Mouse (Mus musculus) MEL (cell line): ENCODE measurements around the gene Snapc2. TPM values are rescaled to one million over a fixed set of nuclear protein-coding genes. Genes with fewer than 3 reads are reported as not detected.

Source experiments
- DNase-seq: peaks from one replicate; pipeline ENCODE4 v3.0.0; 2011; ENCODE audit warnings: low read depth, low spot score
- H3K27ac ChIP-seq: 2 replicates; pipeline ENCODE4 v1.5.1; 2012; ENCODE audit warnings: low read depth, mild to moderate bottlenecking, control low read depth, low read length, moderate library complexity; ENCODE audit not compliant: control insufficient read depth
- H3K27me3 ChIP-seq, 2 experiments: fragments of 150-350 bp in 1 of 2; sonication (generic) in 1 of 2; 2 replicates each; pipeline ENCODE4 v1.6.1; 2012; ENCODE audit warnings: low read length in 2 of 2, mild to moderate bottlenecking in 2 of 2, improper control_type of control experiment in 1 of 2, moderate library complexity in 1 of 2; ENCODE audit not compliant: insufficient read depth in 2 of 2, control insufficient read depth in 1 of 2
- H3K36me3 ChIP-seq, 2 experiments: 2 replicates each; pipeline ENCODE4 v1.6.1; 2012 to 2014; ENCODE audit warnings: low read length in 2 of 2, improper control_type of control experiment in 1 of 2, inconsistent platforms in 1 of 2, mild to moderate bottlenecking in 1 of 2; ENCODE audit not compliant: insufficient read depth in 2 of 2, control insufficient read depth in 1 of 2
- H3K4me1 ChIP-seq, 2 experiments: fragments of 150-350 bp in 1 of 2; sonication (generic) in 1 of 2; 2 replicates each; pipeline ENCODE4 v1.6.1; 2012; ENCODE audit warnings: low read length in 2 of 2, improper control_type of control experiment in 1 of 2, mild to moderate bottlenecking in 1 of 2; ENCODE audit not compliant: insufficient read depth in 2 of 2, control insufficient read depth in 1 of 2
- H3K4me3 ChIP-seq, 2 experiments: fragments of 150-350 bp in 1 of 2; sonication (generic) in 1 of 2; 2 replicates each; pipeline ENCODE4 v1.5.1; 2012; ENCODE audit warnings: low read depth in 2 of 2, low read length in 2 of 2, mild to moderate bottlenecking in 2 of 2, moderate library complexity in 2 of 2, control low read depth in 1 of 2, improper control_type of control experiment in 1 of 2; ENCODE audit not compliant: control insufficient read depth in 1 of 2, insufficient read depth in 1 of 2
- H3K79me2 ChIP-seq: 2 replicates; pipeline ENCODE4 v1.6.1; 2012; ENCODE audit warnings: mild to moderate bottlenecking, low read length, moderate library complexity; ENCODE audit not compliant: control insufficient read depth, poor library complexity, insufficient read depth
- H3K9ac ChIP-seq: 2 replicates; pipeline ENCODE4 v1.6.1; 2012; ENCODE audit warnings: low read depth, mild to moderate bottlenecking, control low read depth, low read length, moderate library complexity; ENCODE audit not compliant: control insufficient read depth, poor library complexity, severe bottlenecking
- H3K9me3 ChIP-seq: fragments of 150-350 bp; sonication (generic); replicated peaks from 2 replicates; pipeline ENCODE4 v1.6.1; 2012; ENCODE audit warnings: mild to moderate bottlenecking, low read length, improper control_type of control experiment, moderate library complexity; ENCODE audit not compliant: insufficient read depth
- BHLHE40 ChIP-seq: IDR thresholded peaks from 2 replicates; pipeline ENCODE4 v1.6.1; 2012; ENCODE audit warnings: low read depth, mild to moderate bottlenecking, inconsistent platforms, low read length, improper control_type of control experiment, borderline replicate concordance
- CHD2 ChIP-seq: IDR thresholded peaks from 2 replicates; pipeline ENCODE4 v1.6.1; 2011; ENCODE audit warnings: low read length, improper control_type of control experiment
- CTCF ChIP-seq, 3 experiments: IDR thresholded peaks in 2 of 3; conservative IDR thresholded peaks in 1 of 3; 2 replicates each; pipeline ENCODE4 v1.5.1; 2011 to 2012; ENCODE audit warnings: low read length in 3 of 3, low read depth in 2 of 3, mild to moderate bottlenecking in 2 of 3, improper control_type of control experiment in 1 of 3, inconsistent platforms in 1 of 3, mixed read lengths in 1 of 3, moderate library complexity in 1 of 3; ENCODE audit not compliant: control insufficient read depth in 1 of 3, insufficient read depth in 1 of 3, poor library complexity in 1 of 3, severe bottlenecking in 1 of 3
- E2F4 ChIP-seq: IDR thresholded peaks from 2 replicates; pipeline ENCODE4 v1.6.1; 2011; ENCODE audit warnings: low read depth, low read length, improper control_type of control experiment, borderline replicate concordance
- EP300 ChIP-seq, 2 experiments: IDR thresholded peaks; 2 replicates each; pipeline ENCODE4 v1.6.1; 2011; ENCODE audit warnings: improper control_type of control experiment in 2 of 2, low read length in 2 of 2, low read depth in 1 of 2, mild to moderate bottlenecking in 1 of 2
- GABPA ChIP-seq: IDR thresholded peaks from 2 replicates; pipeline ENCODE4 v1.6.1; 2012; ENCODE audit warnings: low read depth, mild to moderate bottlenecking, inconsistent platforms, low read length, improper control_type of control experiment, moderate library complexity
- GATA1 ChIP-seq: IDR thresholded peaks from 2 replicates; pipeline ENCODE4 v1.6.1; 2011; ENCODE audit warnings: low read depth, low read length, improper control_type of control experiment
- HCFC1 ChIP-seq: IDR thresholded peaks from 2 replicates; pipeline ENCODE4 v1.6.1; 2012; ENCODE audit warnings: low read depth, mild to moderate bottlenecking, inconsistent platforms, low read length, improper control_type of control experiment, moderate library complexity
- JUND ChIP-seq: IDR thresholded peaks from 2 replicates; pipeline ENCODE4 v1.6.1; 2011; ENCODE audit warnings: low read depth, mild to moderate bottlenecking, improper control_type of control experiment, low read length
- MAFK ChIP-seq: IDR thresholded peaks from 2 replicates; pipeline ENCODE4 v1.6.1; 2011; ENCODE audit warnings: low read depth, mild to moderate bottlenecking, low read length, improper control_type of control experiment, borderline replicate concordance
- MAX ChIP-seq: IDR thresholded peaks from 2 replicates; pipeline ENCODE4 v1.6.1; 2011; ENCODE audit warnings: low read length, improper control_type of control experiment
- MAZ ChIP-seq: IDR thresholded peaks from 2 replicates; pipeline ENCODE4 v1.6.1; 2012; ENCODE audit warnings: low read depth, mild to moderate bottlenecking, inconsistent platforms, low read length, improper control_type of control experiment
- MEF2A ChIP-seq: IDR thresholded peaks from 2 replicates; pipeline ENCODE4 v1.6.1; 2014; ENCODE audit warnings: low read depth, mild to moderate bottlenecking, inconsistent platforms, low read length, improper control_type of control experiment; ENCODE audit not compliant: poor library complexity, insufficient replicate concordance, severe bottlenecking; ENCODE audit errors: extremely low read depth
- MXI1 ChIP-seq: IDR thresholded peaks from 2 replicates; pipeline ENCODE4 v1.6.1; 2011; ENCODE audit warnings: mild to moderate bottlenecking, low read depth, low read length, improper control_type of control experiment
- POLR2A ChIP-seq, 2 experiments: IDR thresholded peaks; 2 replicates each; pipeline ENCODE4 v1.6.1; 2011 to 2012; ENCODE audit warnings: low read length in 2 of 2, mild to moderate bottlenecking in 2 of 2, control low read depth in 1 of 2, improper control_type of control experiment in 1 of 2, low read depth in 1 of 2, moderate library complexity in 1 of 2; ENCODE audit not compliant: control insufficient read depth in 1 of 2, insufficient read depth in 1 of 2, poor library complexity in 1 of 2
- POLR2AphosphoS2 ChIP-seq: IDR thresholded peaks from 2 replicates; pipeline ENCODE4 v1.6.1; 2011; ENCODE audit warnings: low read length, improper control_type of control experiment
- POLR2AphosphoS5 ChIP-seq: IDR thresholded peaks from 2 replicates; pipeline ENCODE4 v1.6.1; 2012; ENCODE audit warnings: low read depth, borderline replicate concordance, mild to moderate bottlenecking, inconsistent platforms, low read length, moderate library complexity, mixed read lengths
- RAD21 ChIP-seq: IDR thresholded peaks from 2 replicates; pipeline ENCODE4 v1.6.1; 2011; ENCODE audit warnings: mild to moderate bottlenecking, low read depth, low read length, improper control_type of control experiment
- RCOR1 ChIP-seq: IDR thresholded peaks from 2 replicates; pipeline ENCODE4 v1.6.1; 2012; ENCODE audit warnings: low read depth, mild to moderate bottlenecking, inconsistent platforms, low read length, improper control_type of control experiment
- SIN3A ChIP-seq: IDR thresholded peaks from 2 replicates; pipeline ENCODE4 v1.6.1; 2012; ENCODE audit warnings: low read length, improper control_type of control experiment, inconsistent platforms
- SMC3 ChIP-seq: IDR thresholded peaks from 2 replicates; pipeline ENCODE4 v1.6.1; 2011; ENCODE audit warnings: low read depth, low read length, improper control_type of control experiment
- TAL1 ChIP-seq: IDR thresholded peaks from 2 replicates; pipeline ENCODE4 v1.6.1; 2012; ENCODE audit warnings: mild to moderate bottlenecking, inconsistent platforms, low read length, moderate library complexity, mixed read lengths
- TBP ChIP-seq: IDR thresholded peaks from 2 replicates; pipeline ENCODE4 v1.8.0; 2011; ENCODE audit warnings: low read depth, low read length, improper control_type of control experiment
- TCF12 ChIP-seq: IDR thresholded peaks from 2 replicates; pipeline ENCODE4 v1.6.1; 2014; ENCODE audit warnings: low read depth, mild to moderate bottlenecking, inconsistent platforms, low read length, improper control_type of control experiment, moderate library complexity
- UBTF ChIP-seq: IDR thresholded peaks from 2 replicates; pipeline ENCODE4 v1.6.1; 2012; ENCODE audit warnings: low read depth, mild to moderate bottlenecking, inconsistent platforms, low read length, improper control_type of control experiment, moderate library complexity, borderline replicate concordance; ENCODE audit not compliant: insufficient read depth
- USF2 ChIP-seq, 2 experiments: IDR thresholded peaks; 2 replicates each; pipeline ENCODE4 v1.6.1; 2011 to 2012; ENCODE audit warnings: improper control_type of control experiment in 2 of 2, low read length in 2 of 2, borderline replicate concordance in 1 of 2, inconsistent platforms in 1 of 2, low read depth in 1 of 2, mild to moderate bottlenecking in 1 of 2; ENCODE audit not compliant: insufficient read depth in 1 of 2
- ZC3H11A ChIP-seq: IDR thresholded peaks from 2 replicates; pipeline ENCODE4 v1.6.1; 2012; ENCODE audit warnings: low read depth, mild to moderate bottlenecking, inconsistent platforms, low read length, improper control_type of control experiment
- ZKSCAN1 ChIP-seq: IDR thresholded peaks from 2 replicates; pipeline ENCODE4 v1.6.1; 2012; ENCODE audit warnings: low read depth, mild to moderate bottlenecking, inconsistent platforms, low read length, improper control_type of control experiment, moderate library complexity
- ZMIZ1 ChIP-seq: IDR thresholded peaks from 2 replicates; pipeline ENCODE4 v1.6.1; 2012; ENCODE audit warnings: low read depth, mild to moderate bottlenecking, inconsistent platforms, low read length, improper control_type of control experiment, moderate library complexity
- ZNF384 ChIP-seq: IDR thresholded peaks from 2 replicates; pipeline ENCODE4 v1.6.1; 2012; ENCODE audit warnings: low read depth, mild to moderate bottlenecking, inconsistent platforms, low read length, improper control_type of control experiment
- polyA plus RNA-seq, 2 experiments: library from polyadenylated mRNA; stranded (reverse) in 1 of 2; unstranded in 1 of 2; fragments of >175 nt in 1 of 2; fragments of >200 nt in 1 of 2; gene quantifications; 2 replicates each; pipeline versions ENCODE4 v1.2.1 to v1.2.4; 2012; ENCODE audit warnings: low replicate concordance in 2 of 2, low read depth in 1 of 2; ENCODE audit not compliant: insufficient read length in 2 of 2, insufficient read depth in 1 of 2, missing spikeins in 1 of 2
- total RNA-seq: library from RNA; depleted of rRNA; stranded (reverse); fragments of 300-350 nt; gene quantifications from 2 replicates; pipeline ENCODE4 v1.2.3, GENCODE M21; 2012

Gene Snapc2
- total and polyA plus RNA-seq, 3 experiments, result 24.2 to 46.2 TPM; not detected in 1

DNA sequence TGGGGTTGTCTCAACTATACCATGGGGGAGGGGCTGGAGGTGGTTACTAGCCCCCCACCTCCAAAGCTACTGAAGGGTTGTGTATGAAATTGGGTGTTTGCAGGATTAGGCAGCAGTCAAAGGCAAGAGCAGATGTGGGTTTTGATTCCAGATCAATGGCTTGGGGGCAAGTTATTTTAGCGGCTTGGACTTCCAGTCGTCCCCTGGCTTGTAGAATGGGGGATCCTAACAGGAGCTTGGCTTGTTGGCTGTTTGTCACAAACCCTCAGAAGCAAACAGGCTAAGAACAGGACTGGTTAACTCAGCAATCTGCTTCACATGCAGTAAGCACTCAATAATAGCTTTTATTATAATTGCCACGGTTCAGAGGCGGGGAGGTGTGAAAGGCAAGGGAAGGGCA is 4.5 kb downstream of the Snapc2 start:
- H3K27ac ChIP-seq, result no peak overlapping the region
- TF ChIP-seq HCFC1, result no peak
- no peak for TF ChIP-seq CHD2
- TF ChIP-seq MXI1, result no peak
- H3K9me3 ChIP-seq, result no peaks in the 10 kb centered on the region
- no peak overlapping the region for H3K9ac ChIP-seq
- peaks cover 0 to 11% of the 10 kb centered on the region in 2 experiments; a peak in 2 of 4 replicates for H3K4me1 ChIP-seq
- peaks cover 3 to 7% of the 10 kb centered on the region in 2 experiments for H3K36me3 ChIP-seq
- no peak overlapping the region for H3K4me3 ChIP-seq
- peaks cover 1% of the 10 kb centered on the region for H3K79me2 ChIP-seq
- H3K27me3 ChIP-seq, result no peaks in the 10 kb centered on the region
- DNase-seq, result no peak

DNA sequence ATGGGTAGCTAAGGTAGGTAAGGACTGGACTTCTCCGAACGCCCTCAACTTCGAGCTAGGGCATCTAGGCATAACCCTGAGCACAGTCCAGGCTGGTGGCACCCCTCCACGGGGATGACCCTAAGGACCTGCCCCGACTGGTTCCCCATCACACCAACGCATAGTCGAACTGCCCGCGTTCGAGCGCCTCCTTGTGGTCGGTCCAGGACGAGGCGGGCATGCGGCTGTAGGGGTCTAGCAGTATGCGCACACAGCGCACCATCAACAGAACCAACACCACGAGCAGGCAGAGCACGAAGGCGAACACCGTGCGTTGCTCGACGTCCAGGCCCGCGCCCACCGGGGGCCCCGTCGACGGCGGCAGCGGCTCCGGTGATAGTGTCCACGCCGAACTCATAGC is 5.4 kb downstream of the Snapc2 start:
- peak; percentile 68 for DNase-seq
- TF ChIP-seq BHLHE40, result no peak
- no peak for TF ChIP-seq POLR2A (IDR thresholded peaks at IDR 0.05; ENCODE audit: control insufficient read depth in 1 of 2, insufficient read depth in 1 of 2, low read depth in 1 of 2, low read length in 2 of 2, poor library complexity in 1 of 2)
- TF ChIP-seq ZC3H11A, result peak; percentile 21
- TF ChIP-seq MXI1, result no peak
- no peak for TF ChIP-seq MAZ
- TF ChIP-seq JUND, result no peak
- TF ChIP-seq MAFK, result no peak
- peak; percentile 70 for TF ChIP-seq SMC3
- no peak for TF ChIP-seq EP300 (IDR thresholded peaks at IDR 0.05; ENCODE audit: low read depth in 1 of 2, low read length in 2 of 2)
- peak; percentile 45 for TF ChIP-seq RAD21
- TF ChIP-seq MEF2A, result no peak
- TF ChIP-seq UBTF, result no peak
- TF ChIP-seq ZNF384, result no peak
- TF ChIP-seq CTCF (IDR thresholded peaks at IDR 0.05 in 2 of 3, conservative IDR thresholded peaks at IDR 0.05 in 1 of 3; ENCODE audit: control insufficient read depth in 1 of 3, insufficient read depth in 1 of 3, low read depth in 2 of 3, low read length in 3 of 3, poor library complexity in 1 of 3, severe bottlenecking in 1 of 3), result peak; percentile 63 to 88 (median 70); a peak in 5 of 6 replicates
- TF ChIP-seq ZKSCAN1, result no peak
- TF ChIP-seq USF2 (IDR thresholded peaks at IDR 0.05; ENCODE audit: borderline replicate concordance in 1 of 2, insufficient read depth in 1 of 2, low read depth in 1 of 2, low read length in 2 of 2), result no peak
- no peak for TF ChIP-seq TAL1
- no peak for TF ChIP-seq POLR2AphosphoS5
- no peak for TF ChIP-seq TCF12
- no peak for TF ChIP-seq GABPA
- TF ChIP-seq GATA1, result no peak
- no peak for TF ChIP-seq TBP
- no peak for TF ChIP-seq POLR2AphosphoS2
- peak; percentile 14; the same call in 1 of the 2 replicates for TF ChIP-seq SIN3A
- TF ChIP-seq RCOR1, result no peak
- TF ChIP-seq E2F4, result no peak
- no peak for TF ChIP-seq HCFC1
- TF ChIP-seq MAX, result no peak
- no peak for TF ChIP-seq ZMIZ1
- Histone ChIP-seq H3K4me1 (peaks cover 0 to 11% of the 10 kb centered on the region in 2 experiments; a peak in 2 of 4 replicates), H3K27ac (no peak overlapping the region), H3K9me3 (no peaks in the 10 kb centered on the region), H3K27me3 (no peaks in the 10 kb centered on the region), H3K36me3 (peaks cover 3 to 7% of the 10 kb centered on the region in 2 experiments), H3K9ac (peak overlapping the region; percentile 54; the same call in 1 of the 2 replicates), H3K4me3 (peak overlapping the region; percentile 41 to 50; a peak in 3 of 4 replicates), H3K79me2 (no peaks in the 10 kb centered on the region; the same call in 1 of the 2 replicates)
